Mouse (Mus musculus) frontal cortex, postnatal 10 days (tissue): ENCODE results near the gene Krt15.

Experiments
- DNase-seq, 2 experiments: peaks; one replicate each; pipeline ENCODE4 v3.0.0; 2022; ENCODE audit warnings: low spot score in 2 of 2, mixed read lengths in 1 of 2

The Krt15 gene

GRCm38 (mm10) chr11:100135731-100136130 lies at the start of gene Krt15:
Krt15 (minus strand) TSS chr11:100135928.
- DNase-seq = no peak

GRCm38 (mm10) chr11:100181725-100182124 lies 46.0 kb upstream of the Krt15 start:
- no peak for DNase-seq

GRCm38 (mm10) chr11:100179260-100179659 lies 43.5 kb upstream of the Krt15 start:
- no peak for DNase-seq

- DNase-seq = no peak
These were observed 42.6 kb upstream of the Krt15 start for GRCm38 (mm10) chr11:100178307-100178706.

GRCm38 (mm10) chr11:100176791-100177190 lies 41.1 kb upstream of the Krt15 start:
- no peak for DNase-seq

GRCm38 (mm10) chr11:100168765-100169762 lies 33.3 kb upstream of the Krt15 start:
- DNase-seq = peak; percentile 34 to 64

GRCm38 (mm10) chr11:100168071-100168470 lies 32.3 kb upstream of the Krt15 start:
- no peak for DNase-seq

GRCm38 (mm10) chr11:100164392-100164791 lies 28.7 kb upstream of the Krt15 start:
- DNase-seq = no peak

GRCm38 (mm10) chr11:100157908-100158477 lies 22.3 kb upstream of the Krt15 start:
- DNase-seq = no peak

- no peak for DNase-seq
These were observed 21.6 kb upstream of the Krt15 start for GRCm38 (mm10) chr11:100157331-100157730.

GRCm38 (mm10) chr11:100155497-100156255 lies 19.9 kb upstream of the Krt15 start:
- DNase-seq = no peak

- no peak for DNase-seq
These were observed 13.0 kb upstream of the Krt15 start, which contains the start of gene Krt19 for GRCm38 (mm10) chr11:100148615-100149330. Krt19 (minus strand) TSS chr11:100148665.

GRCm38 (mm10) chr11:100147566-100148353 lies 12.0 kb upstream of the Krt15 start:
- no peak for DNase-seq

GRCm38 (mm10) chr11:100145858-100146560 lies 10.3 kb upstream of the Krt15 start:
- no peak for DNase-seq

GRCm38 (mm10) chr11:100145104-100145503 lies 9.4 kb upstream of the Krt15 start:
- DNase-seq = no peak

- no peak for DNase-seq
These were observed 5.2 kb upstream of the Krt15 start for GRCm38 (mm10) chr11:100140966-100141365.

- no peak for DNase-seq
These were observed 3.7 kb upstream of the Krt15 start for GRCm38 (mm10) chr11:100139391-100139790.

GRCm38 (mm10) chr11:100138809-100139208 lies 3.1 kb upstream of the Krt15 start:
- no peak for DNase-seq

GRCm38 (mm10) chr11:100137693-100138092 lies 2.0 kb upstream of the Krt15 start:
- DNase-seq = peak in 1 of 2 experiments; percentile 9

- no peak for DNase-seq
These were observed 831 bp upstream of the Krt15 start for GRCm38 (mm10) chr11:100136559-100136958.
